Mouse (Mus musculus) ES-CJ7 (cell line): ENCODE data around the gene Rnf115.
"Not testable (repeated sequence)": the region's sequence is repeated elsewhere in the genome, so short reads cannot be mapped to it uniquely, and the experiment has no call there.

Experiments used
- DNase-seq: peaks from one replicate; pipeline ENCODE4 v3.0.0; 2011; ENCODE audit warnings: low read depth, low spot score

Rnf115 gene

GRCm38 (mm10) chr3:96727343-96727827, at the start of gene Rnf115, which contains the start of gene Polr3c:
Rnf115 (plus strand) TSS chr3:96727664.
Polr3c (minus strand) TSS chr3:96727628.
- peak; percentile 94 for DNase-seq

- DNase-seq: no peak
These were observed 49.0 kb upstream of the Rnf115 start for GRCm38 (mm10) chr3:96678456-96678855.

DNA sequence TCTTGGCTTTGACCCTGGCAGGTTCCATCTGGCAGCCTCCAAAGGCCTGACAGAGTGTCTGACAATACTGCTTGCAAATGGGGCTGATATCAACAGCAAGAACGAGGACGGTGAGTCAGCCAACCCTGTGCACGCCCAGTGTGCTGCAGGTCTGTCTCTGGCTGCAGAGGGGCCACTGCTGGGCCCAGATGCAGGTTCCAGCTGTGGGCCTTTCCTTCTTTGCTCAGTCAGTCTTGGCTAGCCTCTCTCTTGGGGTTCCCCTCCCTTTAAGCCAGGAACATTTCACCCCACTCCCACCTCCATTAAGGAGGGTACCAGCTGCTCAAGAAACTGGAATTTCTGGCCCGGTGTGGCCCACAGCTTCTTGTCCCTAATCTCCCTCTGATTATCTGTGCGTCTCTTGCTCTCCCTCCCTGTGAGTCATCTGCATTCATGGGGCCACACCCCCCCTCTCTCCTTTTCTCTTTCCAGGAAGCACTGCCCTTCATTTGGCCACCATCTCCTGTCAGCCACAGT, 48.2 kb upstream of the Rnf115 start:
- peak; percentile 69 for DNase-seq

- DNase-seq: no peak
These were observed 47.1 kb upstream of the Rnf115 start for GRCm38 (mm10) chr3:96680269-96680956.

DNA sequence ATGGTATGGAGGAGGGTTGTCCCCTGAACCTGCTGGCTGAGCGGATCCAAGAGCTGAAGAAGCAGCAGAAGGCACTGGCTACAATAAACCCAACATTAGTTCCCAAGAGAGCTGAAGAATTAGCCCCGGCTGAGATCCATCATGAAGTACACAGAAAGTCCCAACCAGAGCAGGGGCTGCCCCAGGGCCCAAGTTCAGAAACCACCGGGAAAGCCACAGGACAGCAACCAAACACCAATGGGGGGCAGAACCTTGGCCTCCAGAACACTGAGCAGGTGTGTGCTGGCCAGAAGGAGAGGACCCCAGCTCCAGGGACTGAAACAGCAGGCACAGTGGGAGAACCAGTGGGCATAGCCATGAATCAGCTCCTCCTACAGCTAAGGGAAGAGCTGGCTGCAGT, 44.0 kb upstream of the Rnf115 start:
- DNase-seq: no peak

DNA sequence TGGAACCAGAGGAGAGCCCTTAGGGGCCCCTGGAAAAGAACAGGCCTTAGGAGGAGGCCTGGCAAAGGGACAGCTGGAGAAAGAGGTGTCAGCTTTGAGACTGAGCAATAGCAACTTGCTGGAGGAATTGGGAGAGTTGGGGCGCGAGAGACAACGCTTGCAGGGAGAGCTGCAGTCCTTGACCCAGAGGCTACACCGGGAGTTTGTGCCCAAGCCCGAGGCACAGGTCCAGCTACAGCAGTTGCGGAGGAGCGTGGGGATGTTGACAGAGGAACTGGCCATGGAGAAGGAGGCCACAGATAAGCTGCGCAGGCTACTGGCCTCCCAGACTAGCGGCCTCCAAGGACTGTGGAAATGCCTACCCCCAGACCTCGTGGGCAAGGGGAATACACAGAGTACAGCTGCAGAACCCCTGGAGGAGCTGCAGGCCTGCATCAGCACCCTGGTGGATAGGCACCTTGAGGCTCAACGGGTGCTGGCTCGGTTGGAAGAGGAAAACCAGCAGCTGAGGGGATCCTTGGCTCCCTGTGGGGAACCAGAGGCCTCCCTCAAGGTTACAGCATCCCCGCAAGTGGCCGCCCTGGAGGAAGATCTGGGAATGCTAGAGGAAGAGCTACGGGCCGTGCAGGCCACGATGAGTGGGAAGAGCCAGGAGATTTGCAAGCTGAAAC, 43.2 kb upstream of the Rnf115 start:
- DNase-seq: no peak

GRCm38 (mm10) chr3:96684822-96685156, 42.7 kb upstream of the Rnf115 start:
- DNase-seq: no peak

DNA sequence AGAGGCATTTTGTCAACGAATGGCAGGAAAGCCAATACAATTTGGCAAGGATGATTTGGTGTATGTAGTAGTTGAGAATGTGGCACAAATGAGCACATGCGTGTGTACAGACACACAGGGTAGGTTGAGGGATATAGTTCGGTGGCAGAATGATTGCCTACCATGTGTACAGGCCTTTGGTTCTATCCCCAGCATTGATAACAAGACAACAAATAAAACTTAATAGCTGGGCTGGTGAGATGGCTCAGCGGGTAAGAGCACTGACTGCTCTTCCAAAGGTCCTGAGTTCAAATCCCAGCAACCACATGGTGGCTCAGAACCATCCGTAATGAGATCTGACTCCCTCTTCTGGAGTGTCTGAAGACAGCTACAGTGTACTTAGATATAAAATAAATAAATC, 41.4 kb upstream of the Rnf115 start:
- not testable (repeated sequence) for DNase-seq

DNA sequence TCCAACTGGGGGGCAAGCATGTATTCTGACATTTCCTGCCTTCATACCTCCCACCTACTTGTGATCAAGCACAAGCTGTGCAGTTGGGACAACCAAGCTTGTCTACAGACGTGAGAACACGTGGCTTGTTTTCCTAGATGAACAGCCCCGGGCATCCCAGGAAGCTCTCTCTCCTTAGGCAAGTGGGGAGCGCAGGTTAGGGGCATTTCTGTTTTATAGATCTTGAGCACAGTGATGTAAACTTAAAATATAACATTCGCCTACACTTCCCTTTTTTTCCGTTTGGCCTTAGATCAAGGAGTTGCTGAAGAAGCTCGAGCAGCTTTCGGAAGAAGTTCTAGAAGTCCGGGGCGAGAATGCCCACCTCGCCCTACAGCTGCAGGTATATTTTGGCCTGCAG, 38.6 kb upstream of the Rnf115 start:
- DNase-seq: no peak

GRCm38 (mm10) chr3:96690298-96690697, 37.2 kb upstream of the Rnf115 start:
- DNase-seq: peak; percentile 46

DNA sequence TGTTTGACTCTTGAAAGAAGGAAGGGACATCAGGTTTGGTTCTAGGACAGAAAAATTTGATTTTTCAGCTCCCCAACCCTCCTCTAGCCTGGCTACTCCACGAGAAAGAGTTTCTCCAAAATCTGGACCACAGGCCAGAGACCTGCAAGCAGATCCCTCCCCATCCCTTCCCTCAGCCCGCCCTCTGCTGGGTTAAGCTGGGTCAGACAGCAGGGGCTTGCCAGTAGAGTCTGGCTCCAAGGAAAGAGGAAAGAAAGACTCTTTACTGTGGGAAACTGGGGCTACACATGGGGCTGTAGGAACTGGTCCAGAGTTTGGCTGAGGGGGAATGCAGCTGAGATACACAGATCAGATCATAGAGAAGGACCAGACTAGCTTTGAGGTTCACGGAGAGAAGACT, 35.0 kb upstream of the Rnf115 start:
- peak; percentile 78 for DNase-seq

DNA sequence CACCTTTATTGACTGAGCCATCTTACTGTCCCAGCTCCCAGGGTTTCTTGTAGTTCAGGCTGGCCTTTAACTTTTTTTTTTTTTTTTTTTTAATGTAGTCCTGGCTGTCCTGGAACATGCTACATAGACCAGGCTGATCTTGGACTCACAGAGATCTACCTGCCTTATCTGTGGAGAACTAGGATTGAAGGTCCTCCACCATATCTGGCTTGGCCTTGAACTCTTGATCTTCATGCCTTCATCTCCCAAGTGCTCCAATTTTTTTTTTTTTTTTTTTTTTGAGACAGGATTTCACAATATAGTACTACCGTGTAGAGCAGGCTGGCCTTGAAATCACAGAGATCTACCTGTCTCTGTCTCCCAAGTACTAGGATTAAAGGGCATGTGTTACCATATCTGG, 33.9 kb upstream of the Rnf115 start:
- no peak for DNase-seq

GRCm38 (mm10) chr3:96696198-96696765, 31.2 kb upstream of the Rnf115 start, which contains the start of gene Pias3:
Pias3 (plus strand) TSS chr3:96696384.
- peak; percentile 82 for DNase-seq

DNA sequence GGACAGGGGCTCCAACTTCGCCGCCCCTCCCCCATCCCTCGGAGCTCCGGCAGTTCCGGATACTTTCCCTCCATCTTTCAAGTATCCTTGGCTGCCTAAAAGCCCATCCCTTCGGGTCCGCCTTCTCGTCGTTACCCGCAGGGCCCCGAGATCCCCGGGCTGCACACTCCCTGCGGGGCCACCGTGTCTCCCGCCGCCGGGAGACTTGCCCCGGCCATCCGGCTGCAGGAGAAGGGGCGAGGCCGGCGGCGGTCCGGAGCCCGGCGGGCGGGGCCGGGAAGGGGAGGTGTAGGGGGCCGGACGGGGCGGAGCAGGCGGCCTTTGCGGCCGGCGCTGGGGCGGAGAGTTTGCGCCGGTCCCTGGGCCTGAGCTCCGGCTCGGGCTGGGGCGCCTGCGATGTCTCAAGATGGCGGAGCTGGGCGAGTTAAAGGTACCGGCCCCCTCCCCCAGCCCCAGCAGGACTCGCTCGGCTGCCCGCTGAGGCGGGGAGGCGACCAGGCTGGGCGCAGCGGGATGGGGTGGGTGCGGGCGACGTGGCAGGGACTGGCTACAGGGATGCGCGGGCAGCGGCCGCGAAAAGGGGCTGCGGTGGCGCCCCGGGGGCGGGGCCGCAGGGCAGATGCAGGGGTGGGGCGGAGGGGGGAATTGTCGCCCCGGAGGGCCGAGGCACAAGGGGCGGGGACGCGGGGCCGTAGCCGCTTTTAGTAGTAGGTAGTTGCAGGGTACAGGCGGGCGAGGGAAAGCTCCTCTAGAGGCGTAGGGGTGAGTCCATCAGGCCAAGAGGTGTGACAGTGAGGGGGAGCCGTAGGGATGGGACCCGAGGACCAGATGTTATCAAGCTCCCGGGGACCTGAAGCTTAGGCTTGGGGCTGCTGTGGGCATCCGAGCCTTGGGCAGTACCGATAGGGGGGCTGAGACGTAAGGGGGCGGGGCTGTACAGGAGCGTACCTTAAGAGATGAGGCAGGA, 30.4 kb upstream of the Rnf115 start:
- DNase-seq: peak; percentile 88

DNA sequence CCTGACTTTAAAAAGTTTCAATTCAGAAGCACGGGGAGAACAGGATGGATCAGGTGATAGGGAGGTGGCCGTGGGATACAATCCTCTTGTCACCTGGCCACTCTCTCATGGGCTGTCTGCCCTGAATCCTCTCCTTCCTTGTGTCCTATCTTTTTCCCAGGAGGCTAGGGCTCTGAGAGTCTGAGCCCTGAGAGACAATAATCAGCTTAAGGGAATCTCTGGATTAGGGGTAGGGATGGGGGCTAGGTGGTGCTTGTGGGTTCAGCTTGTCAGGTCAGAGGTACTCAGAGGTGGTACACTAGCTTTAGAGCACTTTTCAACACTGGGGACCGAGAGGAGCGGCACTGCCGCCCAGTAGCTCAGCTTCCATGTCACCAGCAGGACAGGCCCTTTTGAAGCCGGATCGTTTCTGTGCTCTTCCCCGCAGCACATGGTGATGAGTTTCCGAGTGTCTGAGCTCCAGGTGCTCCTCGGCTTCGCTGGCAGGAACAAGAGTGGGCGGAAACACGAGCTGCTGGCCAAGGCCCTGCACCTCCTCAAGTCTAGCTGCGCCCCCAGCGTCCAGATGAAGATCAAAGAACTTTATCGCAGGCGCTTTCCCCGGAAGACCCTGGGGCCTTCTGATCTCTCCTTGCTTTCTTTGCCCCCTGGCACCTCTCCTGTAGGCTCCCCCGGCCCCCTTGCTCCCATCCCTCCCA, 28.3 kb upstream of the Rnf115 start:
- DNase-seq: no peak

DNA sequence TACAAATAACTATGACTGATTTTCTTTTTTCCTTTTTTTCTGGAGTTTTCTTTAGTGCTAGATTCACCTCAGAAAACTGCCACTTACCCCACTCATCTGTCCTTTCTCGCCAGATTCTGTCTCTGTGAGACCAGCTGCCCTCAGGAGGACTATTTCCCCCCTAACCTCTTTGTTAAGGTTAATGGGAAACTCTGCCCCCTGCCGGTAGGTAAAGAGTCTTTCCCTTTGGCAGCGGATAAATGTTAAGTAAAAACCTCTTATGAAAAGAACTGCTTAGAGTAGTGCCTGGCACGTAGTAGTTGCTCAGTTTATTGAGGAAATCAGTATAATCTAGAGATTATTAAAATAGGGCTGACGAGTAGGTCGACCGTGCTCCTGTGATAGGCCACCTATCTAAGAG, 27.1 kb upstream of the Rnf115 start:
- DNase-seq: peak; percentile 58

GRCm38 (mm10) chr3:96701003-96701402, 26.5 kb upstream of the Rnf115 start:
- no peak for DNase-seq

DNA sequence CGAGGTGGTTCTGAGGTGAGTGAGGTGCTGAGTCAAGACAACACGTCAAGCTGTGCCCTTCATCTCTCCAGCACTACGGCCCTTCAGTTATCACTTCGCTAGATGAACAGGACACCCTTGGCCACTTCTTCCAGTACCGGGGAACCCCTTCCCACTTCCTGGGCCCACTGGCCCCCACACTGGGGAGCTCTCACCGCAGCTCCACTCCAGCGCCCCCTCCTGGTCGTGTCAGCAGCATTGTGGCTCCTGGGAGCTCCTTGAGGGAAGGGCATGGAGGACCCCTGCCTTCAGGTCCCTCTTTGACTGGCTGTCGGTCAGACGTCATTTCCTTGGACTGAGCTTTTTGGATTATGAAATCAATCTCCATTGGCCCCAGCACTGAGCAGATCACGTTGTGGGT, 22.7 kb upstream of the Rnf115 start:
- DNase-seq: no peak

DNA sequence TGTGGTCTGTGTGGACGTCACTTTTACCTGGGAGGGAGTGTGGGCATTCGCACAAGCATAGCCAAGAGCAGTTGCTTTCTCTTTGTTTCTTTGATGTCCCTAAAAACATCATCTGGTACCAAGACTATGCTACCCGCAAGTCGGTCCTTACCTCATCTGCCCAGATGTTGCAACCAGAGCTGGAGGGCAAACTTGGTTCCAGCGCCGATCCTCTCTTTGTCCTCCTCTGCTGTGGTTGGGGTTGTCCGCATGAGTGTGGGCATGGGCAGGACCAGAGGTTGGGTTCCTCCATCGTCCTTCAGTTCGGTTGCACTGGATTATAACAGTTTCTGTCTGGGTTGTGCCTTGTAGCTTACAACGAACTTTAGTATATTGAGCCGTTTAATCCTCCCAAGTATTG, 21.2 kb upstream of the Rnf115 start:
- no peak for DNase-seq

- DNase-seq: no peak
These were observed 20.5 kb upstream of the Rnf115 start for GRCm38 (mm10) chr3:96706984-96707383.
